Mouse (Mus musculus) MEL-GATA-1-ER (cell line): Measurements from ENCODE around the gene Vmn2r120.
"Not testable (repeated sequence)": the region's sequence is repeated elsewhere in the genome, so short reads cannot be mapped to it uniquely, and the experiment has no call there.

Source experiments
- DNase-seq: peaks from one replicate; pipeline ENCODE4 v3.0.0-alpha.2; 2012; ENCODE audit warnings: low read depth; ENCODE audit errors: extremely low read depth

Gene Vmn2r120

GRCm38 (mm10) chr17:57545405-57545804, at the start of gene Vmn2r120:
Gene Vmn2r120, minus strand, starts transcription at chr17:57545505.
- no peak for DNase-seq

- DNase-seq: not testable (repeated sequence)
Measured at GRCm38 (mm10) chr17:57587273-57587672, 42.0 kb upstream of the Vmn2r120 start.

DNA sequence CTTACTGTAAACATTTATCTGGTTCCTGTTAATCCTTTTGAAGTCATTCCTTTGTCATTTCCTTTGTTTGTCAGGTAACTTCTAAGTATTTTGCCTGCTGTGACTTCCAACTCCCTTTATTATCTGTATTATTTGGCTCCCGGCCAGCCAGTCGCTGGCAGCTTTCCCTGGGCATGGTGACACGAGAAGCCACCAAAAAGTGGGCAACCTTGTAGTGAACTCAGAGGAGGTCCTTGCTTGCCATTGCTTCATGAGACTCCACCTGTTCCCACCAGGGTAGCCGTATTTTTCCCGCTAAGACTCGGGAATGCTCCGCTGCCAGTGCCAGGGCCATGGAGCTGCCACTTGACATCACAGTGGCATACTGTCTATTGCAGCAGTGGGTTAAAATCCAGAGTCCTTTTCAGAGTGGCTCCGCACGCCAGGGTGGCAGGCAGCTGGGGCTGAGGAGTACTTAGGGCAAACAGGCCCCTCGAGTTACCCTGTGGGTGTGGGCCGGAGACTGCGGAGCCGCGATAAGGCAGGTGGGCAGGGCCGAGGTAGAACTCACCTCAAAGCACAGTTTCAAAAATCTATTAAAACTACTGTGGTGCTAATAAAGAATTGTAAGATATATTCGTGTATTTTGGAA, 28.9 kb upstream of the Vmn2r120 start:
- DNase-seq: no peak
